Mouse (Mus musculus) layer of hippocampus, adult 9-10 months (tissue): ENCODE results near the gene Smad5.

ENCODE experiments used
- DNase-seq: peaks from one replicate; pipeline ENCODE4 v3.0.0; 2022; ENCODE audit warnings: low spot score

Gene Smad5

DNA sequence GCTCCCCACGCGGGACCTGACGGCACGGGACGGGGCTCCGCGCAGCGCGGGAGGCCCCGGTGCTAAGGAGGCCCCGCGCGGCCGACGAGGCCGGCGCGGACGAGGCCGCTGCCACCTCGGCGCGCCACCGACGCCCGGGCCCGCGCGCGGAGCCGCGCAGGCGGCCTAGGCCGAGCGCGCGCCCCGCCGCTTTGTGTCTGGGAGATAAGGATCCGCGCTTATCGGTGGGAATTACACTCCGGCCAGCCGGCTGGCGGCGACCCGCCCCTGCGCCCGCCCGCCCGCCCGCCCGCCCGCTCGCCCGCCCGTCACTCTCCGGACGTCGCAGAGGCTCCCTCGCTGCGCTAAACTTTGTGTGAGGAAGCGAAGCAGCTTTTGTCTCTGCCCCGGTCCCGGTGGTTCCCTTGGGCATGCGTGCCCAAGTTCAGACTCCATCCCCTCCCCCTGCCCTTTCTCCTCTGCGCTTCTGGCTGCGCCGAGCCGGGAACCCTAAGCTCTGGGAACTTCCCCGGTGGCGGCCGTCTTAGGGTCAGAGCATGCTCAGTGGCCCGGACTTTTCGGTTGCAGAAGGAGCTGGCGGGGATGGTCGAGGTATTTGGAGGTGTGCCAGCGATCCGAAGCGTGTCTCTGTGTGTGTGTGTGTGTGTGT, 536 bp downstream of the Smad5 start:
- no peak for DNase-seq

DNA sequence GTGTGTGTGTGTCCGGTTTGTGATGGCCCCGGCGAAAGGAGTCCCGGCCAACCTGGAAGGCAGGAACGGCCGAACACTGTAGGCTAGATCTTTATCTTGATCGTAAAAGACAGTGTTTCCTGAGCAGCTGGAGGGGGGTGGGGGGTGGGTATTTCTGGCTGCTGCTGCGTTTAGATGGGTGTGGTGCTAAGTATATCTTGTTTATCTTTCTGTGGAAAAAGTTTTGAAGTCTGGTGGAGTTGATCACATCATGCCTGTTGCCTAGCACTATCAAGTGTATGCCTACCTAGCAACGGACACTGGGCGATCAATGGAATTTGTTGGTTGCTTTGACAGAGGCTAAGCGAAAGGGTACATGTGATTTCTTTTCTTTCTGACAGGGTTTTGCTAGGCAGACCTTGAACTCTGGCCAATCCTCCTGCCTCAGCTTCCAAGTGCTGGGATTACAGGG, 1.1 kb downstream of the Smad5 start:
- no peak for DNase-seq

DNA sequence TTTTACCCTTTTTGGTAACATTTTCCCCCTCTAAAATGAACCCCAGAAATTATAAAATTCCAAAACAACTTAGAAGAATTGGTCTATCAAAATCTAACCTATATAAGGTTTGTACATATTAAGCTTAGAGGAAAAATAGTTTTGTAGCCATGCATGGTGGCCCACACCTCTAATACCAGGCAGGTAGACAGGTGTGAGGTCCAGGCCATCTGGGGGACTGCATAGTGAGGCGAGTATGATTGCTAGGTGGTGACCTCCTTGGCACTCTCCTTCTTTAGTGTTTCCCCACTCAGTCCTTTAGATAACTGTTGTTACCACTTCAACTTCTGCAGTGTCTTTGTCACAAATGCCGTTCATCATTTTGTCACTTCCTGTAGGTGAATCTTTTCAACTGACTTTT, 1.8 kb downstream of the Smad5 start:
- no peak for DNase-seq

DNA sequence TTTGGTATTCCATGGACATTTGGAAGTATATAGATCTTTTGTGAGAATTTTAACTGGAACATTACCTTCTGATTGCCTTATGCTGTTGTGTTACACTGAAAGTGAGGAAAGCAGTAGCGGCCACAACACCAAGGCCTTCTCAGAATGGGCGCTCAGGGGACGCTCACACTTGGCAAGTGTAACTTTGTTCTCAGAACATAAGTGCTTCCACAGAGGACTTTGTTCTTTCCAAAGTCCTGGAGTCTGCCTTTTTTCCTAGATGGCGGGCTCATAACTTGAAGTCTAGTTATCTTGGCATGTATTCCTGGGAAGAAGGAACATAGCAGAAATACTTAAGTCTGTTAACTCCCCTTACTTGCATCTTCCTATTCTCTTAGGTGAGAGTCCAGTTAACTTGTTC, 4.3 kb downstream of the Smad5 start:
- no peak for DNase-seq

DNA sequence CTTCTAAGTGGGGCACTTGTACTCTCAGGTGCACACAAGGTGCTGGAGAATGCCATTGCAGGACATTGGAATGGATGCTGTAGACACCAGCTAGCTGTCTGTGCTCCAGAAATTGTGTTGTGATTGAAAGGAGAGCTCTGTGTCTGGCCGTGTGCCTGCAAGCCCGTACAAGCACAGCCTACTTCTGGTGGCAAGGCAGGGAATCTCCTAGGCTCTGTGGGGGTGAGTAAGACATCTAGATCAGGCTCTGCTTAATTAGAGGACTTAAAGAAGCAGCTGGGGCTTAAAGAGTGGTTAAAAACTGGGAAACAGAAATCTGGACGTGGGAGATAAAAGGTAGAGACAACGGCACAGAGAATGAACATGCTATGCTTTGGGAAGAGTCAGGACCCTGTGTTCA, 4.8 kb downstream of the Smad5 start:
- DNase-seq, result no peak

DNA sequence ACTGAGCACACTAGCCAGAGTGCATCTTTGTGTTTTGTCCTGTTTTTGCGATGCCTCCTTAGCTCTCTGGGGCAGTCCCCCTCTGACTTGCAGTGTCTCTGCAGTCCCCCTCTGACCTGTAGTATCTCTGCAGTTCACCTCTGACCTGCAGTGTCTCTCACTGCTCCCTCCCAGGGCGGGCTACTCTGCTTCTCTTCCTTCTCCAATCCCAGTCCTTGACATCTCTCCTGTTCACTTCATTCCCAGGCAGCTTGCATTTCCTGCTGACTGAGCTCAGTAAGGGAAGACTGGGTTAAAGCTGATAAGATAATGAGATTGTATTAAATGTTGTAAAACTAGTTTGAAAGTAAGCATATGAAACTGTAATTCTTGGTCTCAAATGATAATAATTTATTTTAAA, 7.8 kb downstream of the Smad5 start:
- DNase-seq, result no peak

DNA sequence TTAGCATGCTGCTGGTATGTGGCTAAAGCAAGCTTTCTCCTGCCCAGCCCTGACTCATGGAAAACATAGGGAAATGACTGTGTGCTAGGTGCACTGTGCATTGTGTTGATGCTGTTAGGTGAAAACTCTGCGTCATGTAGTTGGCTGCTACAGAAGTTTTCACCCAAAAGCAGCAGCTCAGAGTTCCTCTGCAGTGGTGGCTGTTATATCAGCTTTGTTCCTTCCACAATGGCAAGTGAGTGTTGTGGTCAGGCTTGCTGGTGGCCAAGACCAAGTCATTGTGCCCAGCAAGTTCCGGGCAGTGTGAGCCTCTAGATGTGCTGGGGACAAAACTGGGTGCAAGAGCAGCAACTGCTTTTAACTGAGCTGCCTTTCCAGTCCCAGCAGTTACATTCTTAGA, 9.4 kb downstream of the Smad5 start:
- DNase-seq, result no peak

DNA sequence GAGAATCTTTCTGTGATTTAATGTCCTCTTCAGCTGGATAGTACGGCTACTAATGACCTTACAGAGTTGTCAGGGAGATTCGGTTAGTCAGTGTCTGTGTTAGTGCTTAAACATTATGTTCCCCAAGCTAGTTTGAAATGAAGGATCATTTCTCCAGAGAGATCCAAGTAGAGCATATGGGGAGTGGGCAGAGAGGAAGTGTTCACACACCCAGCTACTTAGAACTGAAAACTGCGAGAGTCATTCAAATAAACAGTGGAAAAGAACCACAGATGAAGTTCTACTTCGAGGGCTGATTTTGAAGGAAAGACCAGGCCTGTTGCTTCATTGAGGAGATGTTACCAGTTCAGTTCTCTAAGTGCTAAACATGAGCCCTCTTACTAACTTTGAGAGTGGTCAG, 23.7 kb downstream of the Smad5 start:
- DNase-seq, result no peak

DNA sequence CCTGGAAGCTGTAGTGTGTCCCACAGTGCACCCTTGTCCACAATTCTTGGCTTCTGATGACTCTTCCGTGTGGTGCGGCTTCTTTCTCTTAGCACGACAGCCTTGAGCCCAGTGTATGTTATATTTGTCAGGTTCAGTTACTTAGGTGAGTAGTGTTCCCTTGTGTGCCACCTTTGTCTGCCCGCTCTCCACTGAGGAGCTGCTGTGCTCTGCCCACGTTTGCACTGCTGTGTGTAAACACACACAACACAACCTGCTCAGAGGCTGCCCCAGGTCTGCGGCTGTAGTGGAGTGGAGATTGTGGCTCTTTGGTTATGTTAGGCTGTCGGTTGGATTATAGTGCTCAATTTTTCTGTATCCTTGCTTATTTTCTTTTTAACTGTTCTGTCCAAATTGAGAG, 26.2 kb downstream of the Smad5 start:
- DNase-seq, result no peak

DNA sequence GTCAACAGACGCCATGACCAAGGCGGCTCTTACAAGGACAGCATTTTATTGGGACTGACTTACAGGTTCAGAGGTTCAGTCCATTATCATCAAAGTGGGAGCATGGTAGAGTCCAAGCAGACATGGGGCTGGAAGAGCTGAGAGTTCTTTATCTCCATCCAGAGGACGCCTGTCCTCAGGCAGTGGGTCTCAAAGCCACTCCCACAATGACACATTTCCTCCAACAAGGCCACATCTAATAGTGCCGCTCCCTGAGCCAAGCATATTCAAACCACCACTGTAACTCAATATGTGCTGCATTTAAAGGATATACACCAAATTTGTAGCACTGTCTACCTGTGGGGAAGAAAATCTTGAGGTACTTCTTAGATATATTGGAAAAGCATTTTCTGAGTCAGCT, 31.8 kb downstream of the Smad5 start:
- DNase-seq, result no peak

DNA sequence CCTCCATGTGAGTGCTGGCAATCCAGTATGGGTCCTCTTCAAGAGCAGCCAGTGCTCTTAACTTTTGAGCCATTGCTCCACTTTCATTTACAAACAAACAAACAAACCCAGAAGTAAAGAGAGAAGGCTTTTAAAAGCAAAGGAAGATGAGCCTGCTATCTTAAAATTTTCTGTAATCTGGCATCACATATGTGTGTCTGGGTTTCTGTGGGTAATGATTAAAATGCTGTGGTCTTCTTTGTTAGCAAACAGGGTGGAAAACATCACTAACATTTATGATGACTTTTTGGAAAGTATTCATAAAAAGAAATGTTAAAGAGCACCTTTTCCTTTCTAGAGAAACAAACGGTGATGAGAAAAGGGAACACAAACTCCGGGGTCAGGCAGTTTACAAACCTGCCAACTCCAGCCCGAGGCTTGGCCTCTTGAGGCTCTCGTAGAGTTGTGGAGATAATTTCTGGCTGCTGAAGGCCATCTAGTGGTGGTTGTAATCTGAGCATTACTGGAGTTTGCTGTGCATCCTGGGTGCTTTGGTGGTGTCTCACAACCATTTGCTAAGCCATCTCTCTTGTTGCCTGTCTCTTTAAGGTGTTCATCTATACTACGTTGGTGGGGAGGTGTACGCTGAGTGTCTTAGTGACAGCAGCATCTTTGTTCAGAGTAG, 32.5 kb downstream of the Smad5 start:
- peak; percentile 32 for DNase-seq

DNA sequence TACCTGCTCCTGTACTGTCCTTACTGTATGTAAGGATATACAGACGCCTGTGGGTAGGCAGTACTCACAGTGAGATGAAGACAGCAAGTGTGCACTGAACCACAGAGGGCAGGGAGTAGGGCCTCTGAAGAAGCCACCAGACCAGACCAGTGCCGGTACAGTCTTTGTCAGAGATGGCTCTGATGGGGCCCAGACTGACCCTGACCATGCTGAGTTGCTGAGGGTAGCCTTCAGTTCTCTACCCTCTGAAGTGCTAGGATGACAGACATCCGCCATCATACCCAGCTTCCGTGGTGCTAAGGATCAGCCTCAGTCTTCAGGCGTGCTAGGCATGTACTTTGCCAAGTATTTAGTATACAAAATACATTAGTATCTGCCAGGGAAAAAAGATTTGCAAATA, 36.7 kb downstream of the Smad5 start:
- DNase-seq, result no peak

DNA sequence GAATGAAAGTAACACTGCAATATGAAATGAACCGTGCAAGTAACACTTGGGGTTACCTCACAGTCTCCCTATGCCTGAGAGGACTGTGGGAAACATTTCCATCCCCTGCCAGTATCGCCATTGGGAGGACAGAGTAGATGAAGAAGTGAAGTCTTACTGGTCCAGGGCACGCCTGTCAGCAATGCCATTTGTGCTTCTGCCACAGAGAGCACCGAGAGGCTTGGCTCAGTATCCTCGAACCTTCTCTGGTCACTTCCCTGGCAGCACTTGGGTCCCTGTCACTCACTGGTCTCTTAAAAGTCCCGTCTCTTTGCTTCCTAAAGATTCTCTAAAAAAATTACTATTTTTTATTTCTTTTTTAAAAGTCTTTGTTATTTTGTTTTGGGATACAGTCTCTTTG, 37.7 kb downstream of the Smad5 start:
- no peak for DNase-seq

DNA sequence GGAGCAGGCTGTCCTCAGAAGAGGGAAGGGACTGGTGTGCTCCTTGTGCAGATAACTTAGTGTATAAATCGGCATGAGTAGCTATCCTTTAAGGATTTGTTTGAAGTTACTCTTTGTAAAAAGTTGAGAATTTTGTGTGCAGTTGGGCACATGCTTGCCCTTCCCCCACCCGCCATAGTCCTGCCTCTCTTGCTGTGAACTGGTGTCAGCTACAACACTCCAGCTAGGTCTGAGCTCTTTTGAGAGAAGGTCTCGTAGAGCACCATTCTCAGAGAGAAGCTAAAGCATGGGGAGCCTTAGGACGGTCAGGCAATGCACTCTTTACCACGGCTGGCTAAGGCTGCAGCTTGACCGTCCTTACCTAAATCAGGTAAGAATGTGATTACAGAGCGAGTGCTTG, 38.9 kb downstream of the Smad5 start:
- no peak for DNase-seq

DNA sequence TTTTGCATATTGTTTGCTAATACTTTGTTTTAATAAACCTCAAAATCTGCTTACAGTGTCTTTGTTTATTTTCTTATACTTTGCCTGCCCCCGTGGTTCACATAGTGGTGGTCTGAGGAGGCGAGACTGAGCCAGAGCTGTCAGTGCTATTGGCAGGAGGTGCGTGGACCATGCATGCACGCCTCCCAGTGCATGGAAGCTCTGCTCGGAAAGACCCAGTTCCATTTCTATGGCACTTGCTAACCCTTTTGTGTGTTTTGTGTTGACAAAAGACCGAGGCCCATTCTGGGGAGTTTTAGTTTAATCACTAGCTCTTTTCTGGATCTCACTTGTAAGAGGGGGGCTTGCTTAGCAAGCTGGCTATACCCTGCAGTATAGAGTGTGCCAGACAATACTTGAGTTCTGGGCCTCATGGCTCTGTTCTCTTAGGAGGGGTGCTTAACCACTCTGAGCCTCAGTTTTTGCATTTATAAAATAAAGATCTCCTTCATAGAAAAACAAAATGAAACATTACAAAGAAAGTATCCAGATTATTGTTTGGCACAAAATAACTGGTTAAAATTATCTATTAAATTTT, 39.6 kb downstream of the Smad5 start:
- no peak for DNase-seq

DNA sequence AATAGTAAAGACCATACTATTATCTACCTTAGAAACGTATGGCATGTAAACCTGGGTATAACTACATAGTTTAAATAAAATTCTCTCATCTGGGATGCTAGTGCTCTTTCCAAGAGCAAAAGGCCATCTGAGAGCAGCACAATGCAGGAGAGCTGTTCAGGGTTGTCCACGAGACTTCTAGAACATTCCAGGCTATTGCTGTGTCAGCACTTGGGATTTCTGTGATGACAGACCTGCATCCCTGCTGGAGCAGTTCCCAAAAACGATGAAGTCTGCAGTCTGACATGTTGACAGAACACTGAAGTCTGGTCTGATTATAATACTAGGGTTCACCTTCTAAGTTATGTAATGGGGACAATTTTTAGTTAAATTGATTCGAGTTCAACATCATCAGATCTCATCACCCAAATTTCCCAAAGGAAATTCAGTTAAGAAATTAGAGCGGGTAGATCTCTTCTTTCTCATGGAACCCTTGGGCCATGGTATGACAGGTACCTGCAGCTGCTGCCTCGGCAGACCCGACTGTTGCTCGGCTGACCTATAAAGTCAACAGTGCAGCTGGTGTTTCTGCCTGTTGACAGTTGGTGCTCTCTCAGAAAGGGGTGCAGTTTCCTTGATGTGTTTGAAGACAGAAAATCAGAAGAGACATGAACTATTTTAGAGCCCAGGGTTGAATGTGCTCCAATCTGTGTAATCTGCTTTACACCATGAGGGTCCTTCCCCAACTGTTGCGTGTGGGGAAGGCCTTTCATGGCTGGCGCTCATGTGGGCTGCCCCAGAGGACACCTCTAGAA, 44.1 kb downstream of the Smad5 start:
- DNase-seq, result no peak

DNA sequence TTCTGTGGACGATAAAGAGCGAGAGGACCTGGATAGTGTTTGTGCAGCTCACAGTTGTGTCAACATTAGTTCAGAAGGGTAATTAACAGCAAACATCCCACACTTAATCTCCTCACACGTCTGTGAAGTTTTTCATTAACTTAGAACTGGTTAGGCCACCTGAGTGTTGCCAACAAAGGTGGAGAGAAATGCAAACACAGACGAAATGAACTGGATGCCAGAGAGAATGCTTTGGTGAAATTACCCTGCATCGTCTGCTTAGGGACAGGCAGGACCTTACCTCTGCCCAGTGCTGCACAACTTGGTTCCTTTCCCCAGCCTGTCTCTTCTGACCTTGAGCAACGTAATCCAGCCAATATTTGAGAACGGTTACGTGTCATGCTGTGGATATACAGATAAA, 44.7 kb downstream of the Smad5 start:
- no peak for DNase-seq

DNA sequence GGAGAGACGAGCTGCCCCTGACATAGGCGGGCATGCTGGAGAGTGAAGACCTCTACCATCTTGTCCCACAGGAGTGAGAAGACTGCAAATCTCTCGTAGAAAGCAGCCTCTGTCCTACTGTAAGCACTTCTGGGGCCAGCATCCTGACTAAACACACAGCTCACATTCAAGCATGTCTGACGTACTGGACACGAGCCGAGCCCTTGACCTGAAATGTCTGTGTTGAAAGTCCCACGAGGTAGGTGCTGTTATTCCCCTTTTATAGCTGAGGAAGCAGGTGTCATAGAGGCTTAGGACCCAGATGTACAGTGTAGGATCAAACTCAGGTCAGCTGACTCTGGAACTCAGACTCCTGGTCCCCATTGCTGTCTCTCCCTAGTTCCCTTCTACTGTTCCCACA, 46.6 kb downstream of the Smad5 start:
- no peak for DNase-seq

DNA sequence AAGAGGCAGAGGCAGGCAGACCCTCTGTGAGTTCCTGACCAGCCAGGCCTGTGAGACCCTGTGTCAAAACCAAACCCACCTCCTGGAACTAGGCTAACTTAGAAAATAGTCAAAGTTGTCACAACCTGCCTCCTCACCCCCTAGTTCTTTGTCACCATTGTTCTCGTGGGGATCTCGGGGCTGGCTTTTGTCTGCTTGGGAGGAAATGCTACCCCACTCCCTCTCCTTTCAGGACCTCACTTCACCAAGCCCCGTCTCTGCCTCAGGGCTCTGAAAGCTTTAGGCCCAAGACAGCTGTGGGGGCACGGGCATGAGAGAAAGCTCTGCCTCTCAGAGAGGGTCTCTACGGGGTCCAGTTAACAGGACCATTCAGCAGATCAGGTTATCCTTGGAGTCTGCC, 49.0 kb downstream of the Smad5 start:
- no peak for DNase-seq

DNA sequence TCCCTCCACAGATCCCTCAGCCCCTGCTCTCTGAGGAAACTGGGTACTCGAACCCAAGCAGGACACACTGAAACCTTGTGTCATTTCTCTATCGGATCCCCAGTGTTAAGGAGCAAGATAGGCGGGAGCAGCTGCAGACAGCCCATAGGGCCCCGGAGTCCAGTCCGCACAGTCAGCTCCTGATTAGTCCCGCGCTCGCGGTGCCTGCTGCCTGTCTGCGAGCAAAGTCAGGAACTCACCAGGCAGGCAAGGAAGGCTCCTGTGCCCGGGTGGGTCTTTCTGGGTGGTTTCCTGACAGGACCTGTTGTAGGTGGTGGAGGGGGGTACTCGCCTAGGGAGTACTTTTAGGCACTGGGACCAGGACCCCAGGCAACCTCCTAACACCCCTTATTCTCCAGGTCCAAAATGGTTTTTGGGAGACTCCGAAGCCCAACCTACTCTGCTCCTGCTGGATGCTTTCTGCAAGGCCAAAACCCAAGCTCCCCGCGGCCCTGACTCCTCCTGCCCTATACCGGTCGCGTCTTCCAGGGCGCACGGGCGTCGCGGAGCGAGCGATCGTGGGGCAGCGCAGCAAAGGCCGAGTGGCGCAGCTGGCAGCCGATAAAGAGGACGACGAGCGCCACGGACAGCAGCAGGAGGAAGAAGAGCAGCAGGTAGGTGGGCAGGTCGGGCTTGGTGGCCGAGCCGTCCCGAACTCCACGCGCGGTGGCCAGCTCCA, 49.8 kb downstream of the Smad5 start:
- no peak for DNase-seq

DNA sequence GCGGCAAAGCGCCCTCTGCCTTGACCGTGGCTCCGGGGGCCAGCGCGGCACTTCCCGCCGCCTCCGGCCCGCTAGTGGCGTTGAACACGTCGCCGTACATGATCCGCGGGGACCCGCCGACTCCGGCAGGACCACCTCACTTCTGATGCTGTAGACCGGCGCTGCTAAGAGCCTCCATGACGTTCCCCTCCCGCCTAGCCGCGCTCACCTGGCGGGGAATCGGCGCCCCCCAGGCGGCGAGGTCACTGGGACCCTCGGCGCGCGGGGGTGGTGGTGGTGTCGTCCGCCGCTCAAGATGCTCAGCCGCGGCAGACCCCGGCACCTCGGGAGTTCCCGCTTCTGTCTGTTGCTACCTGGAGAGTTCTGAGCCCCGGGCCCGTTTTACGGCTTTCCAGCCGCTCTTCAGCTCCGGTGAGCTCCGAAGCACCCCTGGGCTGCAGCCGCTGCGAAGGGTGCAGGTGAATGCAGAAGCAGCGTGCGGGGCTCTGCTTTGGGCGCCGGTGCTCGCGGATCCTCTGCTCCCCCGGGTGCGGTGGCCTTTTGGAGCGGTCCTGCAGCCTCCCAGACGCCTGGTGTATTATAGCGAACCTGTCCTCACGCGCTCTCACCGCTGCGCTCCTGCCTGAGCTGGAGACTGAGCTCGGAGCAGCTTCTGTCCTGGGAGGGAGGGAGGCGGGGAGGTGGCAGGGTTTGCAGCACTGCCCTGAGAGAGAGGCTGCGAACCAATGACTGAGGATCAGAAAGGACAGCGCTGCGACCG, 50.6 kb downstream of the Smad5 start, which contains the start of gene Gm45623:
Gene Gm45623, minus strand, starts transcription at position 636 of the 760 bp plus-strand sequence.
- no peak for DNase-seq
